Mouse (Mus musculus) v-Abl transformed pro-B cells (cell line): ENCODE data around the gene Tpr.

ENCODE experiments used
- in situ Hi-C, 2 experiments: fragments of 400-800 bp; cut with MboI; formaldehyde crosslinking; loops; one replicate each; pipeline ENCODE4 v1.15.1; 2025; ENCODE audit not compliant: unreplicated experiment in 2 of 2

Tpr gene

DNA sequence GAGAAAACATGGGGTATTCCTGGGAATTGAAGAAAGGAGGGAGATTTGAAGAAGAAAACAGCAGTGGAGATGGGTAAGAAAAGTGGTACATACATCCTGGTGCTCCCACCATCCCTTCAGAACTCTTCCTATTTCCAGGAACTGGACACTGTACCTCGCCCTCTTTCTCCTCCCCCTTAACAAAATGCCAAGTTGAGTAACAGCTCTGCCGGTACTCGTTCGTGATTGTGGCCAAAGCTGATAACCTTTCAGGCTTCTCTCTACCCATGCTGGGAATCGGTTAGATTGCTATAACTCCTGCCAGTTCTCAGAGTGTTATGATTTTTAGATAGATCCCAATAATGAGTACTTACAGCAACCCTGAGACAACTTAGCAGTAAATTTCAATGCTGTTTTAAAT, 66.3 kb downstream of the Tpr start:
- in situ Hi-C loops: no loop called here

GRCm38 (mm10) chr1:150459599-150459998, 67.0 kb downstream of the Tpr start:
- in situ Hi-C loops: no loop called here

DNA sequence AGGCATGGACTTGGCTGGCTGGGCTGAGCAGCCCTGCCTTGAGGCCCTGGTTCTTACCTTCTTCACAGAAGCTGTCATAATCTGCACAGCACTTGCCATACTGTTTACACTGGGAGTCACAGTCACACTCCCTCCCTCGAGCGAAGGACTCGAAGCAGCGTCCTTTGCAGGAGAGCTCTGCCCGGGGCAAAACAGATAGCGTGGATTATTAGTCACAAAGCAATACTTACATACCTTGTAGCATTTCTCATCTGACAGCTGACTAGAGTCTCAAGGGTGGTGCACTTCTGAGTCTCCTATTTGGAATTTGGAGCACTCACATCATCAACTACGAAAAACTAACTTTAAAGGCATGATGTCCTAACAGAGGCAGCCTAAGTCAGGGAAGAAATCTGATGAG, 68.0 kb downstream of the Tpr start:
- in situ Hi-C loops: no loop called here

- in situ Hi-C loops: no loop called here
Observed at GRCm38 (mm10) chr1:150463068-150463467, 70.4 kb downstream of the Tpr start.

DNA sequence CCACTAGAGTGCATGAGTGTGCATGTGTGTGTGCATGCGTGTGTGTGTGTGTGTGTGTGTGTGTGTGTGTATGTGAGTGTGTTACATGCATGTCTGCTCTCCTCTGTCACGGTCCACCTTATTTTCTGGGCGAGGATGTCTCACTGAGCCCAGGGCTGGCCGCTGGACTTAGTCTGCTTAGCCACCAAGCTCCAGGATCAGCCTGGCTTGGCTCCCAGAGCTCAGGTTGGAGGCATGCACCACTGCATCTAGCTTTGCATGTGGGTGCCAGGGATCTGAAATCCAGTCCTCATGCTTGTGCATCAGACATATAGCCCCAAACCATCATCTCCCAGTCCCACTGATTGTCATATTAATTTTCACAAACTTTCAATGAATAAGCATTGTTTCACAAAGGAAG, 71.1 kb downstream of the Tpr start:
- in situ Hi-C loops: no loop called here

DNA sequence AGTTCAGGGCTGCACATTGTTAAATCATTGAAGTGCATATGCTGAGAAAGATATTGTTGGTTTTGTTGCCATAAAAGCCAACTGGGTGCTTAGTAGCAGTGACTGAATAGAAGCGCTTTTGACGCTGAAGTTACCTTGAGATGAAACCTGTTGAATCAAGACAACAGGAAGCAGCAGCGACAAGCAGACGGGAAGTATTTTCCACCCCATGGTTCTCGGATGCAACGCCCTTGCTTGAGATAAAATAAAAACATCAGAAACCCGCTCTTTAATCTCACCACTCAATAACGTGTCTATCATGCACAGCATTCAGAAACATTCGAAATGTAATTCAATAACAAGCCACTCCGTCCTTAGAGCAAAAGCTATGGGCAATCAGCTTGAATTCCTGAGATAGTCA, 72.7 kb downstream of the Tpr start:
- in situ Hi-C loops: no loop called here

- in situ Hi-C loops: no loop called here
Observed at GRCm38 (mm10) chr1:150466132-150466531, 73.5 kb downstream of the Tpr start, which contains the start of gene Prg4. Gene Prg4 (minus strand): TSS chr1:150466165.

- in situ Hi-C loops: no loop called here
Observed at GRCm38 (mm10) chr1:150469992-150470391, 77.4 kb downstream of the Tpr start.

GRCm38 (mm10) chr1:150472525-150472924, 79.9 kb downstream of the Tpr start:
- in situ Hi-C loops: no loop called here

GRCm38 (mm10) chr1:150480674-150481073, 88.0 kb downstream of the Tpr start:
- in situ Hi-C loops: no loop called here

DNA sequence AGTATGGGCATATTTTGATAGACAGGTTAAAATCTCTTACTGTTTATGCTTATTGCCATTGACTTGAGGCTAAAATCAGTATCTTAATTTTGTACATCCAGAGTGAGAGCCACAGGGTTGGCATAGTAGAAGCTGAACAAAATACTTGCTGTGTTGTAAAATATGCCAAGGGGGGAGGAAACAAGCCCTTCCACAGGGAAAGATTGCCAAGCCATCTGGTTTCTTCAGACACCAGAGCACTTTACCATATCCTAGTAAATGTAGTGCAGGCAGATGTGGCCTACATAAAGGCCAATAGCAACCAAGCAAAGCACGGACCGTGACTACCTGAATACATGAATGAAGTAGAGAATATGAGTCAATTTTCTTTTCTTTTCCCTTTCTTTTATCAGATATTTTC, 96.5 kb downstream of the Tpr start:
- in situ Hi-C loops: no loop called here

DNA sequence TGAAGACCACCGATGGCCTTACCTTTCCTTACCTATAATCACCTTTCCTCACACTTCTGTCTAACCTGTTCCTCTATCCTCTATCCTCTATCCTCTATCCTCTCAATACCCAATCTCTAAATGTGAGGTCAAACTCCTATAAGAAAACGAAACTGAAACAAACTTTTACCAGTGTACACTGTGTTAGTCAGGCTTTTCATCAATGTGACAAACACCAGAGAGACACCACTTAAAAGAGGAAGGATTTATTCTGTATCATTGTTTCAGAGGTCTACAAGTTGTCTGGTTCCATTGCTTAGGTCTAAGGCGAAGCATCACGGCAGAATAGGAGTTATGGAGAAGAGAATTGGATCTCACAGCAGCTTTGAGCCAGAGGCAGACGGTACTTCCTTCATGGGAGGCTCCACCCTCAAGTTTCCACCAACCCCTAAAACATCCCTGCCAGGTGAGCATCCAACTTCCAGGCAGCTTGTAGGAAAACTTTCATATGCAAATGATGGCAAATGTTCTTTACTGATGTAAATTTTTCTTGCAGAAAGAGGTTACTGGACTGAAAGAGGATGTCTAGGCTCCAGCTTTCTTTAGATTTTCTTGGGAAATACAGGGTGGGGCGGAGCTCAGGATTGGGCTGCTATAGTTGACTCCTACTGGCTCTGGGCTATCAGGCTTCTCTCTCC, 104.1 kb downstream of the Tpr start:
- in situ Hi-C loops: no loop called here

DNA sequence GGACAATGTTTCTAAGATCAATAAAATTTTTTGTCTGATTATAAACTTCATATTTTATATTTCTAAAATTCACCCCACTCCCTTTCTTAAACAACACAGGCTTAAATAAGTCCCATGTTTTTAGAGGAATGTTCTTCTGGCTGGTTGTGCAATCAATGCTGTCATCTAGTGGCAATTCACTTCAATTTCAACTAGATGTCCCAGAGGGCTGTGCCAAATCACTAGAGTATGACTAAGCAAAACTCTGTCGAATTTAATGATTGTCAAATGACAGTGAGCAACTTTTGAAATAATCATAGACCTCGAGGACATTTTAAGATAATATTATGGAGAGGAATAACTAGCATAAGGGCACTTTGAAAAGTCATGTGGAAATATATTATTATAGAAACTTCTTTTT, 105.1 kb downstream of the Tpr start:
- in situ Hi-C loops: no loop called here

DNA sequence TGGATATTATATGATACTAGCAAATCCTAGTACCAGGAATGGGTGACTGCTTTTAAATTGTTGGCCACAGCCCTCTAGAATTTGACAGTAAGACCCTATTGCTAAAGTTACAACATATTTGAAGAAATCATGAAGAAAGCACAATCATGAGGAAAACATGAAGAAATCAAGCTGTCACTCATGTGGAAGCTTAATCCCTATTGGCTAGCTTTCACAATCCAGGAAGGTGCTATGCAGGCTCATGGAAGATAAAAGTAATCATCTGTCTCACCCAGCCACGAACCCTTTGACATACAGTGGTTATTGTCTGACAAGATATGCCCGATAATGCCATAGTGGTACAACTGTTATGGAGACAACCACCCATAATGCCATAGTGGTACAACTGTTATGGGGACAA, 105.5 kb downstream of the Tpr start:
- in situ Hi-C loops: no loop called here
